Mouse (Mus musculus) G1E-ER4 (cell line): ENCODE data around the gene Ifitm10. TPM values are rescaled to one million over a fixed set of nuclear protein-coding genes. Genes with fewer than 3 reads are reported as not detected.
"Not testable (repeated sequence)": the region's sequence is repeated elsewhere in the genome, so short reads cannot be mapped to it uniquely, and the experiment has no call there.

Experiments used
- GATA1 ChIP-seq: IDR thresholded peaks from one replicate; pipeline ENCODE4 v1.8.0; 2012; ENCODE audit warnings: low read length, inconsistent platforms
- polyA plus RNA-seq: library from polyadenylated mRNA; stranded (reverse); fragments of >175 nt; gene quantifications from 2 replicates; pipeline ENCODE4 v1.2.3, GENCODE M21; 2012

The Ifitm10 gene
- polyA plus RNA-seq, 1 experiment, result 0.06 TPM

- no peak for TF ChIP-seq GATA1
Measured at GRCm38 (mm10) chr7:142319124-142319523, 54.4 kb downstream of the Ifitm10 start.

GRCm38 (mm10) chr7:142317216-142317615 lies 56.3 kb downstream of the Ifitm10 start:
- no peak for TF ChIP-seq GATA1

GRCm38 (mm10) chr7:142316558-142316957 lies 57.0 kb downstream of the Ifitm10 start:
- TF ChIP-seq GATA1, result no peak

- no peak for TF ChIP-seq GATA1
Measured at GRCm38 (mm10) chr7:142314600-142315285, 58.8 kb downstream of the Ifitm10 start.

- TF ChIP-seq GATA1, result no peak
Measured at GRCm38 (mm10) chr7:142303249-142303648, 70.3 kb downstream of the Ifitm10 start, which contains the start of gene Krtap5-4. Gene Krtap5-4 (plus strand): TSS chr7:142303549.

GRCm38 (mm10) chr7:142297018-142297417 lies 76.5 kb downstream of the Ifitm10 start, which contains the start of gene Krtap5-1:
Gene Krtap5-1 (minus strand): TSS chr7:142297118.
- TF ChIP-seq GATA1, result not testable (repeated sequence)

- no peak for TF ChIP-seq GATA1
Measured at GRCm38 (mm10) chr7:142295418-142295817, 78.1 kb downstream of the Ifitm10 start.

- no peak for TF ChIP-seq GATA1
Measured at GRCm38 (mm10) chr7:142285130-142285835, 88.3 kb downstream of the Ifitm10 start.

- no peak for TF ChIP-seq GATA1
Measured at GRCm38 (mm10) chr7:142284615-142285080, 88.9 kb downstream of the Ifitm10 start.

GRCm38 (mm10) chr7:142284023-142284591 lies 89.4 kb downstream of the Ifitm10 start:
- TF ChIP-seq GATA1, result no peak

Other genes starting within 250 kb of the Ifitm10 start
- gene Gm39115, start 237.7 kb downstream of the Ifitm10 start, polyA plus RNA-seq, result not detected in 2 replicates
- gene Gm45337, start 229.1 kb downstream of the Ifitm10 start, polyA plus RNA-seq, result not detected in 2 replicates
- not detected in 2 replicates for gene Gm29735, start 216.6 kb downstream of the Ifitm10 start, polyA plus RNA-seq
- gene Gm4553, start 208.0 kb downstream of the Ifitm10 start, polyA plus RNA-seq, result not detected in 2 replicates
- gene Krtap5-2, start 197.7 kb downstream of the Ifitm10 start, polyA plus RNA-seq, result not detected in 2 replicates
- gene Gm10153, start 183.4 kb downstream of the Ifitm10 start, polyA plus RNA-seq, result not detected in 2 replicates
- gene Krtap5-3, start 172.4 kb downstream of the Ifitm10 start, polyA plus RNA-seq, result not detected in 2 replicates
- gene Gm7579, start 161.9 kb downstream of the Ifitm10 start, polyA plus RNA-seq, result not detected in 2 replicates
- not detected in 2 replicates for gene Krtap5-5, start 143.8 kb downstream of the Ifitm10 start, polyA plus RNA-seq
- not detected in 2 replicates for gene Gm40460, start 132.7 kb downstream of the Ifitm10 start, polyA plus RNA-seq
- gene Gm2431, start 115.4 kb downstream of the Ifitm10 start, polyA plus RNA-seq, result not detected in 2 replicates
- gene Gm4559, start 99.4 kb downstream of the Ifitm10 start, polyA plus RNA-seq, result not detected in 2 replicates
- gene Krtap5-1, start 76.6 kb downstream of the Ifitm10 start, polyA plus RNA-seq, result not detected in 2 replicates
- gene Krtap5-4, start 70.2 kb downstream of the Ifitm10 start, polyA plus RNA-seq, result not detected in 2 replicates
- 24.2 and 26.1 TPM in 2 replicates for gene Gm49369, start 8.9 kb upstream of the Ifitm10 start, polyA plus RNA-seq
- 33.0 and 46.6 TPM in 2 replicates for gene Ctsd, start 14.3 kb upstream of the Ifitm10 start, polyA plus RNA-seq
- not detected in 2 replicates for gene Syt8, start 61.1 kb upstream of the Ifitm10 start, polyA plus RNA-seq
- gene Tnni2, start 68.1 kb upstream of the Ifitm10 start, polyA plus RNA-seq, result not detected in 2 replicates
- not detected in 2 replicates for gene Lsp1, start 87.1 kb upstream of the Ifitm10 start, polyA plus RNA-seq
- gene Tnnt3, start 125.1 kb upstream of the Ifitm10 start, polyA plus RNA-seq, result not detected in 2 replicates
- gene Mrpl23, start 158.9 kb upstream of the Ifitm10 start, polyA plus RNA-seq, result 11.7 and 37.4 TPM in 2 replicates